ENCODE assay signal across 10 mouse cellular contexts in the genomic region with DNA sequence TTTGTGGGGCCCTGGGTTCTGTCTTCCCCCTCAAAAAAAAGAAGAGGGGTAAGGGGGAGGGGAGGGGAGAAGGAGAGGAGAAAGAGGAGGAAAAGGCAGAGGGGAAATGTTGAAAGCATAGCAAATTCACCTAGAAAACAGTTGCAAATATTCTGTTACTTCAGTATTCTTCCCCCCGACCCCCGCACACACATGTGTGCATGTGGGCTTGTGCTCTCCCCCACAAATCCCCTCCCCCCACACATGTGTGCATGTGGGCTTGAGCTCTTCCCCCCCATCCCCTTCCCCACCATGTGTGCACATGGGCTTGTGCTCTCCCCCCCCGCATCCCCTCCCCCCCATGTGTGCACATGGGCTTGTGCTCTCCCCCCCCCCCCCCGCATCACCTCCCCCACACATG. TPM values are rescaled to one million over a fixed set of nuclear protein-coding genes. Genes with fewer than 3 reads are reported as not detected.
DNase-seq lines count a peak whose midpoint lies in the region; ATAC-seq and TF ChIP-seq lines count a peak whose summit lies in the region.
"Not testable (repeated sequence)": the region's sequence is repeated elsewhere in the genome, so short reads cannot be mapped to it uniquely, and the experiment has no call there.
"Had no signal": no experiment of that assay in that cellular context is flagged by ENCODE, and none has a peak within 500 bp of the region (broad histone marks: within the 10 kb centered on the region; RNA-seq: fewer than 3 reads in every experiment).

No protein-coding gene starts in this region.

- not testable (repeated sequence) for H3K27me3 ChIP-seq in forebrain, embryonic 11.5 days (ENCODE audit: control insufficient read depth, insufficient read depth, low read length); thymus, adult 2 months (ENCODE audit: control insufficient read depth, insufficient read depth, low read length)

- H3K9me3 ChIP-seq in forebrain, embryonic 11.5 days (ENCODE audit: control insufficient read depth, low read length), result not testable (repeated sequence)

- ATAC-seq in forebrain, embryonic 11.5 days (replicated peaks; ENCODE audit: low FRiP score), result not testable (repeated sequence)

- H3K4me3 ChIP-seq in forebrain, embryonic 11.5 days (ENCODE audit: low read depth, low read length); thymus, adult 2 months (ENCODE audit: control insufficient read depth, insufficient read depth, low read length): not testable (repeated sequence)

- not testable (repeated sequence) for H3K9ac ChIP-seq in forebrain, embryonic 11.5 days (ENCODE audit: low read length)

- H3K4me1 ChIP-seq in forebrain, embryonic 11.5 days (replicated peaks; ENCODE audit: control insufficient read depth, insufficient read depth, low read length), result not testable (repeated sequence)
- peaks cover 27% of the 10 kb centered on the region for H3K4me1 ChIP-seq in thymus, adult 2 months (replicated peaks; ENCODE audit: control insufficient read depth, insufficient read depth, low read length)

- WGBS in forebrain, embryonic 11.5 days, result 89% methylated on average over 2 of the region's 4 CpGs
- WGBS in thymus, adult 2 months, result 78% methylated on average over 4 of the region's 4 CpGs

- not testable (repeated sequence) for TF ChIP-seq CTCF in thymus, adult 2 months (IDR thresholded peaks at IDR 0.05; ENCODE audit: borderline replicate concordance, control insufficient read depth, extremely low read depth, insufficient read depth, low read length, poor library complexity)

- DNase-seq in adrenal gland, postnatal 14 days, result peak; percentile 12
- peak; percentile 43 for DNase-seq in forebrain, embryonic 11.5 days (ENCODE audit: low spot score)
- peak; percentile 35 for DNase-seq in kidney, postnatal 10 days
- peak; percentile 10 for DNase-seq in right cerebral cortex, postnatal 14 days
- peak; percentile 52 for DNase-seq in thymus, adult 2 months
- peak; percentile 74 for DNase-seq in thymus, postnatal 14 days
- peak; percentile 42 to 65 for DNase-seq in thymus, postnatal 36 days

- H3K4me2 ChIP-seq in forebrain, embryonic 11.5 days (ENCODE audit: low read depth, low read length, severe bottlenecking), result not testable (repeated sequence)

- TF ChIP-seq POLR2A in thymus, adult 2 months (IDR thresholded peaks at IDR 0.05; ENCODE audit: control insufficient read depth, extremely low read depth, insufficient read depth, low read length, poor library complexity), result not testable (repeated sequence)

- H3K36me3 ChIP-seq in forebrain, embryonic 11.5 days (ENCODE audit: control insufficient read depth, insufficient read depth, low read length); thymus, adult 2 months (ENCODE audit: control insufficient read depth, insufficient read depth, low read length): not testable (repeated sequence)

- not testable (repeated sequence) for H3K27ac ChIP-seq in forebrain, embryonic 11.5 days (ENCODE audit: low read depth, low read length)
- H3K27ac ChIP-seq in thymus, adult 2 months (ENCODE audit: control insufficient read depth, insufficient read depth, low read length), result peak overlapping the region; percentile 62

RNA-seq across cellular contexts. Expression of gene Sytl3, which starts 30.5 kb away (rescaled TPM):
- total RNA-seq in adrenal gland, postnatal 14 days (2021), result 0.85 and 1.5 TPM in 2 replicates
- polyA plus RNA-seq in forebrain, embryonic 11.5 days (2014; fragmentation: Nextera tagmentation; extraction: Ambion mirVana), result not detected in 2 replicates
- 34.4 and 40.1 TPM in 2 replicates for polyA plus RNA-seq in thymus, adult 2 months (2012; rRNA removed)
- polyA plus RNA-seq: embryonic facial prominence, embryonic 10.5 days; G1E; Patski had no signal

RNA-seq across cellular contexts. Expression of gene Dynlt1f, which starts 33.6 kb away (rescaled TPM):
- total RNA-seq in adrenal gland, postnatal 14 days (2021), result 105 and 109 TPM in 2 replicates
- polyA plus RNA-seq in forebrain, embryonic 11.5 days (2014; fragmentation: Nextera tagmentation; extraction: Ambion mirVana), result 282 and 296 TPM in 2 replicates
- polyA plus RNA-seq in thymus, adult 2 months (2012; rRNA removed), result 145 and 154 TPM in 2 replicates

Comparison
In these comparisons a context has a peak if more than half of its experiments do, and no peak if none do; other contexts are left out.
1. DNase-seq: peak in every context shown above with its lines; median percentile 74 in thymus, postnatal 14 days; 54 in thymus, postnatal 36 days; 52 in thymus, adult 2 months; 43 in forebrain, embryonic 11.5 days; 35 in kidney, postnatal 10 days; 12 in adrenal gland, postnatal 14 days; 10 in right cerebral cortex, postnatal 14 days.
2. RNA of gene Sytl3, which starts 30.5 kb away (polyA plus RNA-seq): 34.4 to 40.1 TPM in thymus, adult 2 months; not detected in forebrain, embryonic 11.5 days; every median in the first group is over 10 times any median in the second.